Comparison of ENCODE assay signal across 8 mouse cellular contexts in genomic region chr12:86836431-86837047, GRCm38 (mm10). TPM values are rescaled to one million over a fixed set of nuclear protein-coding genes. Genes with fewer than 3 reads are reported as not detected.
DNase-seq lines count a peak whose midpoint lies in the region; ATAC-seq lines count a peak whose summit lies in the region.

No protein-coding gene starts in this region.

- no peak overlapping the region for H3K4me3 ChIP-seq in intestine, embryonic 14.5 days (ENCODE audit: low read depth, low read length)
- 0 out of 2 replicates have a peak overlapping the region, but pooled peaks have one; percentile 3 for H3K4me3 ChIP-seq in limb, embryonic 13.5 days
- no peak overlapping the region for H3K4me3 ChIP-seq in midbrain, embryonic 13.5 days (replicated peaks)

- H3K4me2 ChIP-seq in intestine, embryonic 14.5 days (ENCODE audit: low read length) = peak overlapping the region; percentile 33
- peak overlapping the region; percentile 48 for H3K4me2 ChIP-seq in limb, embryonic 13.5 days (replicated peaks)
- H3K4me2 ChIP-seq in midbrain, embryonic 13.5 days (replicated peaks) = 0 out of 2 replicates have a peak overlapping the region, but pooled peaks have one; percentile 9

- peaks cover 27% of the 10 kb centered on the region for H3K4me1 ChIP-seq in intestine, embryonic 14.5 days (replicated peaks; ENCODE audit: control insufficient read depth, insufficient read depth, low read length)
- peaks cover 43% of the 10 kb centered on the region for H3K4me1 ChIP-seq in limb, embryonic 13.5 days
- H3K4me1 ChIP-seq in midbrain, embryonic 13.5 days (replicated peaks) = peaks cover 30% of the 10 kb centered on the region

- no peak for ATAC-seq in cerebellum, adult (ENCODE audit: insufficient number of reproducible peaks, low FRiP score, low TSS enrichment)
- ATAC-seq in intestine, embryonic 14.5 days (replicated peaks; ENCODE audit: low FRiP score, low TSS enrichment, low read depth) = peak; percentile 84
- peak; percentile 69; the same call in 1 of the 2 replicates for ATAC-seq in limb, embryonic 13.5 days (ENCODE audit: low FRiP score, low read depth)
- ATAC-seq in midbrain, embryonic 13.5 days = peak; percentile 53; the same call in 1 of the 2 replicates

- 23% methylated on average over 23 of the region's 23 CpGs for WGBS in intestine, embryonic 14.5 days
- 22% methylated on average over 23 of the region's 23 CpGs for WGBS in limb, embryonic 13.5 days
- 45% methylated on average over 23 of the region's 23 CpGs for WGBS in midbrain, embryonic 13.5 days

- H3K27me3 ChIP-seq in intestine, embryonic 14.5 days (replicated peaks; ENCODE audit: control insufficient read depth, insufficient read depth, low read length) = no peaks in the 10 kb centered on the region
- no peaks in the 10 kb centered on the region for H3K27me3 ChIP-seq in limb, embryonic 13.5 days
- no peaks in the 10 kb centered on the region; the same call in 1 of the 2 replicates for H3K27me3 ChIP-seq in midbrain, embryonic 13.5 days
- no peaks in the 10 kb centered on the region for H3K27me3 ChIP-seq in splenic B cell, adult 2 months (ENCODE audit: control insufficient read depth, insufficient read depth, low read length, poor library complexity, severe bottlenecking)

- no peaks in the 10 kb centered on the region for H3K9me3 ChIP-seq in intestine, embryonic 14.5 days (ENCODE audit: control insufficient read depth, low read length)
- H3K9me3 ChIP-seq in limb, embryonic 13.5 days = no peaks in the 10 kb centered on the region
- H3K9me3 ChIP-seq in midbrain, embryonic 13.5 days = no peaks in the 10 kb centered on the region

- intact Hi-C loops in gastrocnemius, postnatal 36 days (cut with DNase I) = no loop called here

- H3K9ac ChIP-seq in intestine, embryonic 14.5 days (ENCODE audit: low read length) = 0 out of 2 replicates have a peak overlapping the region, but pooled peaks have one; percentile 16
- no peak overlapping the region for H3K9ac ChIP-seq in limb, embryonic 13.5 days
- no peak overlapping the region for H3K9ac ChIP-seq in midbrain, embryonic 13.5 days (replicated peaks)

- DNase-seq in cerebellum, postnatal 14 days = peak; percentile 42 to 64
- DNase-seq in embryo, embryonic 11.5 days (ENCODE audit: low read depth, low spot score) = peak; percentile 32
- DNase-seq in gastrocnemius, postnatal 36 days = peak; percentile 78 to 82
- peak; percentile 76 for DNase-seq in intestine, embryonic 14.5 days (ENCODE audit: low spot score)
- peak; percentile 93 for DNase-seq in splenic B cell, adult 2 months (ENCODE audit: low read depth, low spot score)

- peak overlapping the region; percentile 29; the same call in 1 of the 2 replicates for H3K27ac ChIP-seq in intestine, embryonic 14.5 days (ENCODE audit: low read depth)
- H3K27ac ChIP-seq in limb, embryonic 13.5 days = peak overlapping the region; percentile 33; the same call in 1 of the 2 replicates
- no peak overlapping the region for H3K27ac ChIP-seq in midbrain, embryonic 13.5 days

- no peaks in the 10 kb centered on the region for H3K36me3 ChIP-seq in intestine, embryonic 14.5 days (ENCODE audit: control insufficient read depth, insufficient read depth, low read length)
- H3K36me3 ChIP-seq in limb, embryonic 13.5 days = no peaks in the 10 kb centered on the region
- H3K36me3 ChIP-seq in midbrain, embryonic 13.5 days = no peaks in the 10 kb centered on the region
- H3K36me3 ChIP-seq in splenic B cell, adult 2 months (ENCODE audit: control insufficient read depth, insufficient read depth, low read length, poor library complexity, severe bottlenecking) = no peaks in the 10 kb centered on the region

RNA-seq across cellular contexts. Expression of gene Irf2bpl, which starts 48.1 kb away (rescaled TPM):
- total RNA-seq in gastrocnemius, postnatal 36 days (2021) = 10 to 100 TPM; 18.6 to 23.7 TPM
- polyA plus RNA-seq in intestine, embryonic 14.5 days (2014; fragmentation: Nextera tagmentation; extraction: Ambion mirVana) = 16.3 and 18.4 TPM in 2 replicates
- polyA plus RNA-seq in limb, embryonic 13.5 days (2015; fragmentation: Nextera tagmentation; extraction: Ambion mirVana) = 39.2 and 41.2 TPM in 2 replicates
- 65.3 and 75.5 TPM in 2 replicates for polyA plus RNA-seq in midbrain, embryonic 13.5 days (2015; fragmentation: Nextera tagmentation; extraction: Ambion mirVana)

Comparison
In these comparisons a context has a peak if more than half of its experiments do, and no peak if none do; other contexts are left out.
1. DNase-seq: peak in every context shown above with its lines; median percentile 93 in splenic B cell, adult 2 months; 80 in gastrocnemius, postnatal 36 days; 76 in intestine, embryonic 14.5 days; 53 in cerebellum, postnatal 14 days; 32 in embryo, embryonic 11.5 days.